Mouse (Mus musculus): ENCODE measurements around the gene Lrp3. TPM values are rescaled to one million over a fixed set of nuclear protein-coding genes. Genes with fewer than 3 reads are reported as not detected.

The Lrp3 gene
- polyA plus RNA-seq, 1 experiment, result 57.3 TPM

DNA sequence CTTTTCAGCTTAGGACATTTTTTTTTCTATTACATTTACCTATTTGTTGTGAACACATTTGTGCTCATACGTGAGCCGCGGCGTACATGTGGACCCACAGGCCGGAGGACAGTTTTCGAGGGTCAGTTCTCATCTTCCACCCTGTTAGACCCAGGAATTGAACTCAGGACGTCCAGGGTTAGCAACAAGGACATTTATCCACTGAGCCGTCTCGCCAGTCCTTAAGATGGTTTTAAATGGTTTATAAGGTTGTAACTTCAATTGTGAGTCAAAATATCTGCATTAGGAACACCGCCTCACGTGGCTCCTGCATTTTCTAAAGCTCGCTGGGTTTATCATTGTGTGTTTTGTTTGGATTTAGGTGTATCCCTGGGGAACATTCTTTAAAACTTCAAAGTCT lies 18.6 kb upstream of the Lrp3 start:
- peak overlapping the region; percentile 6; the same call in 1 of the 2 replicates for H3K27ac ChIP-seq (ENCODE audit: insufficient read depth, low read length)
- TF ChIP-seq POLR2A (IDR thresholded peaks at IDR 0.05; ENCODE audit: extremely low read depth, insufficient read depth, low read length) (no peak), CTCF (IDR thresholded peaks at IDR 0.05; ENCODE audit: extremely low read depth, insufficient read depth, low read length) (no peak)
- peak overlapping the region; percentile 44 for H3K4me3 ChIP-seq (ENCODE audit: insufficient read depth, low read length)
- no peaks in the 10 kb centered on the region for H3K4me1 ChIP-seq (ENCODE audit: control insufficient read depth, insufficient read depth, low read length)

DNA sequence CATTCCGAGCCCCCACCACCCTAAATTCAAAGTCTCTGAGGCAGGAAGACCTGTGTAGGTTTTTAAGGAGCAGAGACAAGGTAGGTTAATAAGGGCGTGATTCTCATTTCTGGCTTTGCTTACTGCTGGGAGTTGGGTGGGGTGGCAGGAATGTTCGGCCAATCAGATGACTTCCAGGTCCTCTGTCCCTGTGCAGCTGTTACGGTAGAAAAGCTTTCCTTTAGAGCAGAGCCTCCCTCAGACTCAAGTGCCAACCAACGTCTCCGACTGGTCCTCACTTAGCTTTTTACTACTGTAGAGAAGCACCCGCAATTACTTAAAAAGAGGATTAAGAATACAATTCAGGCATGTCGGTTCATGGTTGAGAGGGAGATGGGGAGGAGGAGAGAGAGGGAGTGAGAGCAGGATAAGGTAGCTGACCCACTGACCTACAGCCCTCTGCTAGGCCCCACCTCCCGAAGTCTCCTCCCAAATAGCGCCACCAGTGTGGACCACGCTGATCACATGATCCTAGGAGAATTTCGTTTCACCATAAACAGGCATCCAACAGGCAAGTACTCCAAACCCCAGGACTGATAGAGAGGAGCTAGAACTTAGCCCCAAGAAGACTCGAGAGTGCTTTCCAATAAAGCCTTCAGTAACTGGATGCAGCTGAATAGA lies 17.6 kb upstream of the Lrp3 start:
- no peak overlapping the region for H3K27ac ChIP-seq (ENCODE audit: insufficient read depth, low read length)
- no peaks in the 10 kb centered on the region for H3K4me1 ChIP-seq (ENCODE audit: control insufficient read depth, insufficient read depth, low read length)
- TF ChIP-seq CTCF (IDR thresholded peaks at IDR 0.05; ENCODE audit: extremely low read depth, insufficient read depth, low read length) (no peak), POLR2A (IDR thresholded peaks at IDR 0.05; ENCODE audit: extremely low read depth, insufficient read depth, low read length) (no peak)
- no peak overlapping the region for H3K4me3 ChIP-seq (ENCODE audit: insufficient read depth, low read length)

DNA sequence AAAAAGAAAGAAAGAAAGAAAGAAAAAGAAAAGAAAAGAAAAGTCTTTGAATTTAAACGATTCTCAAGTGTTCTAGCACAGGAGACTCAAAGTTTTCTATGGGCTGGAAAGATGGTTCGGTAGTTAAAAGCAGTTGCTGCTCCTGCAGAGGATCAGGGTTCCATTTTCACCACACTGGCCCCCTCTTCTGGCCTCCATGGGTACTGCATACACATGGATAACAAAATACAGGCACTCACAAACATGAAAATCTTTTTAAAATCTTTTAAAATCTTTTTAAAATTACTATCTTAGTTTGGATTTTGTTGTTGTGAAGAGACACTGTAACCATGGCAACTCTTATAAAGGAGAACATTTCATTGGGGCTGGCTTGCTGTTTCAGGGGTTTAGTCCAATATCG lies 15.0 kb upstream of the Lrp3 start:
- Histone ChIP-seq H3K4me1 (ENCODE audit: control insufficient read depth, insufficient read depth, low read length) (no peaks in the 10 kb centered on the region), H3K27ac (ENCODE audit: insufficient read depth, low read length) (no peak overlapping the region), H3K4me3 (ENCODE audit: insufficient read depth, low read length) (no peak overlapping the region)
- 0 out of 2 replicates have a peak, but pooled peaks have one; percentile 0 for TF ChIP-seq CTCF (IDR thresholded peaks at IDR 0.05; ENCODE audit: extremely low read depth, insufficient read depth, low read length)
- TF ChIP-seq POLR2A (IDR thresholded peaks at IDR 0.05; ENCODE audit: extremely low read depth, insufficient read depth, low read length), result no peak

DNA sequence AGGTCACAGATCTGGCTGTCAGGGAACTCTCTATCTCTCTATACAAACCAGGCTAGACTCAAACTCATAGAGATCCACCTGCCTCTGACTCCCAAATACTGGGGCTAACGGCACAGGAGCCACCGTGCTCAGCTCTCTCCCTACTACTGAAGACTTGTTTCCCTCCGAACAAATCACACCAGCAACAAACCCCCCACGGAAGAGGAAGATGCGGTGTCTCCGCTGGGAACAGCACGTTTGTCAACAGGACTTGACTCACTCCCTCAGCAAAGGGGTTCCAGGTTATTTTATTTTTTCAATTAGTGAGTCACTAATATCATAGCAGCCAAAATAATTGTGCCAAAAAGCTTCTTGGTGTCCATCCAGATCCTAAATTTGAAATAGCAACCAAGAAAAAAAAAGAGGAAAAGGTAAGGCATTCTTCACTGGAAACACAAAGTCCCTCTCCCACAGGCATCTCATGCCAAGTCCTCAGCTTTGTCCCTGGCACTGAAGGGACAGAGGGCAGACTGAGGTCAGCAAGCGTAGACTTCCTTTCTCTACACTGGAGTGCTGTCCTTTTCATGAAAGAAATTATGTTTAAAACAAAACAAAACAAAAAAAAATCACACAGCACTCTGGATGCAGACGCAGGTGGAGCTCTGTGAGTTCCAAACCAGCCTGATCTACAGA lies 5.5 kb upstream of the Lrp3 start:
- no peak for TF ChIP-seq CTCF (IDR thresholded peaks at IDR 0.05; ENCODE audit: extremely low read depth, insufficient read depth, low read length)
- H3K4me3 ChIP-seq (ENCODE audit: insufficient read depth, low read length), result no peak overlapping the region
- no peaks in the 10 kb centered on the region; the same call in 1 of the 2 replicates for H3K4me1 ChIP-seq (ENCODE audit: control insufficient read depth, insufficient read depth, low read length)
- no peak overlapping the region for H3K27ac ChIP-seq (ENCODE audit: insufficient read depth, low read length)

DNA sequence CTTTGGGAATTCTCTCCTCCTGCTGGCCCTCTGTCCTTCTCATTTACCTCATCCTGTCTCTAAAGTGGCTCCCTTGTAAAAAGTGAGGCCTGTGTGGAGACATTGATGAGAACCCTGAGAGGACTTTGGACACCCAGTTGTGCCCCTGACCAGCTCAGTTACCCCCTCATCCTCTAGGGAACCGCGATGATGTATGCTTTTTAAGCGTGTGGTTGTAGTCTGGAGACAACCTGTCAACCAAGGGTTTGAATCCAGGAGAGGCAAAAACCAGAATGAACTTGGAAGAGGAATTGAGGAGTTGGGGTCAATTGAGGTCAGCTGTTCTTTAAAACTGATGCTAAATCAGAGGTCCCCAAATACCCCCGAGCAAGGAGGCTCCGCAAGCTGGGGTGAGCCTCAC lies 433 bp upstream of the Lrp3 start:
- H3K27ac ChIP-seq (ENCODE audit: insufficient read depth, low read length), result peak overlapping the region; percentile 76; the same call in 1 of the 2 replicates
- H3K4me1 ChIP-seq (ENCODE audit: control insufficient read depth, insufficient read depth, low read length), result peaks cover 1% of the 10 kb centered on the region; the same call in 1 of the 2 replicates
- TF ChIP-seq POLR2A (IDR thresholded peaks at IDR 0.05; ENCODE audit: extremely low read depth, insufficient read depth, low read length), result no peak
- no peak for TF ChIP-seq CTCF (IDR thresholded peaks at IDR 0.05; ENCODE audit: extremely low read depth, insufficient read depth, low read length)
- H3K4me3 ChIP-seq (ENCODE audit: insufficient read depth, low read length), result peak overlapping the region; percentile 94

DNA sequence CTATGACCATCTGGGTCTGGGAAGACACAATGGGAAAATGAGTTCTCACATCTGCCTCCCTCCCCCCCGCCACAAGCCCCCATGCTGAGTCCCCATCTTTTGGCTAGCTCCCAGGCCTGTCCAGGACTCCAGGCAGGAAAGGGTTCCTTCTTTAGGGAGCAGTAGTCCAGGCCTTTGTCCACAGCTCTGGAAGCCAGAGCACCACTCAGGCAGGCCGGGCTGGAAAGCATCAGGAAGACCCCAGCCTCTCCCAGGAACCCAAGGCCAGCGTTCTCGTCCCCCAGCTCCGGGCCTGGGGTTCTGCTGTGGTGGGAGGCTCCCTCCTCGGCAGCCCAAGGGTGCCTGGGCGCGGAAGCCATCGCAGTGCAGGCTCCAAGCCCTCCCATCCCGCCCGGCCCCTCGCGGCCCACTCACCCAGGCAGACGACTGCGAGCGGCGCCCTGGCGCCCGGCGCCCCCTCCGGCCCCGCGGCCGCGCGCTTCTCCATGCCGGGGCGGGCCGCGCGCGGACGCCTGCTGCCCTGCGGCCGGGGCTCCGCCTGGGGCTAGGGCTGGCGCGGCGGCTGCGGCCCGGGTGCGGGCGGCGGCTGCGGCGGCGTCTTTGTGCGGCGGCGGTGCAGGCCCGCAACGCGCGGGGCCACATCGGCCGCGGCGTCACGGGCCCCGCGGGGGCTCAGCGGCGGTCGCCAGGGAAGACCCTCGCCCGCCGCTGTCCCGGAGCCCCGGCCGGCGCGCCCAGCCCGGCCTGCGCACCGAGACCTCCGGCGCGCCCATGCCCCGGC lies 666 bp downstream of the Lrp3 start:
- Histone ChIP-seq H3K4me3 (ENCODE audit: insufficient read depth, low read length) (peak overlapping the region; percentile 94), H3K27ac (ENCODE audit: insufficient read depth, low read length) (peak overlapping the region; percentile 65; the same call in 1 of the 2 replicates), H3K4me1 (ENCODE audit: control insufficient read depth, insufficient read depth, low read length) (peaks cover 1% of the 10 kb centered on the region; the same call in 1 of the 2 replicates)
- TF ChIP-seq CTCF (IDR thresholded peaks at IDR 0.05; ENCODE audit: extremely low read depth, insufficient read depth, low read length) (no peak), POLR2A (IDR thresholded peaks at IDR 0.05; ENCODE audit: extremely low read depth, insufficient read depth, low read length) (no peak)

DNA sequence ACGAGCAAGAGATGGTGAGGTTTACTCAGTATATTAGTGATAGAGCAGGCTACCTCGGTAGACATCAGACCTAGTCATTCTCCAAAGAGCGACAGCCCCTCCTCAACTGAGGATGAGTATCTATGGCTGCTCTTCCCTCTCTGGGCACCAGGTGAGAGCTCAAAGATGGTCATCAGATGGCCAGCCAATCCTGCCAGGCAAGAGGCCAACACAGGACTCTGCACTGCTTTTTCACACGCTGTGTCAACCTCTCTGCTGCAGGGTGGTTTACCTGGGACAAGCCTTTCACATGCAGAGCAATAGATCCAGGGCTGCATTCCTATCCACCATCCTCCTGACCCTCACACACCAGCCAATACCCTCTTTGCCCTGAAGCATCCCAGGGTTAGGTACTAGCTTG lies 3.5 kb downstream of the Lrp3 start:
- Histone ChIP-seq H3K4me3 (ENCODE audit: insufficient read depth, low read length) (no peak overlapping the region), H3K27ac (ENCODE audit: insufficient read depth, low read length) (no peak overlapping the region), H3K4me1 (ENCODE audit: control insufficient read depth, insufficient read depth, low read length) (peaks cover 1% of the 10 kb centered on the region; the same call in 1 of the 2 replicates)
- TF ChIP-seq CTCF (IDR thresholded peaks at IDR 0.05; ENCODE audit: extremely low read depth, insufficient read depth, low read length) (no peak), POLR2A (IDR thresholded peaks at IDR 0.05; ENCODE audit: extremely low read depth, insufficient read depth, low read length) (no peak)

DNA sequence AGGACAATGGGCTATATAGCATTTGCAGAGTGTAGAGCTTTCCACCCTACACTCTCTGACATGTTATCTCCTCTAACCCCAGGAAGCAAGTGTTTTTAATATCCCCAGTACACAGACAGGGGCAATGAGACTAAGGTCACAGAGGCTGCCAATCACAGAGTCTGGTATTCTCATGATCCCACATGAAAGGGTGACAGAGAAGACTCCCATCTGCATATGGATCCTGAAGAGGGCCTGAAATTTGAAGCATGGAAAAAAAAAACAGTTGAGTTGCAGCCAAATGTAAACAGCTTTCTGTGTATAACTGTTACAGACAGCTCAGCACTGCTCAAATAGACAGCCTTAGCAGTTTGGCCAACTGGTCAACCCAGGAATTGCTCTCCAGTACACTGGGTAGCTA lies 15.5 kb downstream of the Lrp3 start:
- Histone ChIP-seq H3K4me1 (ENCODE audit: control insufficient read depth, insufficient read depth, low read length) (no peaks in the 10 kb centered on the region), H3K27ac (ENCODE audit: insufficient read depth, low read length) (no peak overlapping the region), H3K4me3 (ENCODE audit: insufficient read depth, low read length) (no peak overlapping the region)
- no peak for TF ChIP-seq POLR2A (IDR thresholded peaks at IDR 0.05; ENCODE audit: extremely low read depth, insufficient read depth, low read length)

DNA sequence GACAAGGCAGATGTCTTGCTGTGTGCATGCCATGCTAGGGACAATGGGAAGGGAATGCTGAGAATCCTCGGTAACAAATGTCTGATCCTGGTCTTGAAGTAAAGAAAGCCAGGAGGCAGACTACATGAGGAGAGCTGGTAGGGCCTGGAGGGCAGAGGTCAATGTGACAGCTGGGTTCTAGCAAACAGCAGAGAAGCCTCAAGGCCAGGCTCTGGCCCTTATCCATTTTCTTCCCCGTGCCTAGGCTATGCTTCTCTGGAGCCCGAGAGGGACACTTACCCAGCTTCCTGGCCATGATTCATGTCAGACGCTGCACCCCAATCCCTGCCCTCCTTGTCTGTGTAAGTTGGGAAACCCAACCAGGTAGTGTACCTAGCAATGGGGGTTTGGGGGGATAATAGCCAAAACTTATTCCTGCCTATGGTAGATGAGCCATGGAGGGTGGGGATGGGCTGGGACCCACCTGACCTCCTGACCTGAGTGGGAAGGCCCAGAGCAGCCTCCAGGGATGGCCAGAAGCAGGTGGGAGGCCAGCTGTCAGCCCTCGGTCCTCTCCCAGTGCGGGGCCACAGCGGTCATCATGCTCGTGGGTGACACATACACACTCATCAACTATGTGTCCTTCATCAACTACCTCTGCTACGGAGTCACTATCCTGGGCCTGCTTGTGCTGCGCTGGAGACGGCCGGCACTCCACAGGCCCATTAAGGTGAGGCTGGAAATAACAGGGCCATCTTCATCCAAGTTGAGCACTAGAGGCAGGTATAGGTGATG lies 16.1 kb downstream of the Lrp3 start:
- no peak overlapping the region for H3K27ac ChIP-seq (ENCODE audit: insufficient read depth, low read length)
- TF ChIP-seq CTCF (IDR thresholded peaks at IDR 0.05; ENCODE audit: extremely low read depth, insufficient read depth, low read length) (no peak), POLR2A (IDR thresholded peaks at IDR 0.05; ENCODE audit: extremely low read depth, insufficient read depth, low read length) (no peak)
- no peak overlapping the region for H3K4me3 ChIP-seq (ENCODE audit: insufficient read depth, low read length)
- no peaks in the 10 kb centered on the region for H3K4me1 ChIP-seq (ENCODE audit: control insufficient read depth, insufficient read depth, low read length)

Data from cortical plate, adult 2 months (tissue).